Mouse (Mus musculus) ES-Bruce4 (cell line): ENCODE measurements around the gene 1810010H24Rik. TPM values are rescaled to one million over a fixed set of nuclear protein-coding genes. Genes with fewer than 3 reads are reported as not detected.

Source experiments
- H3K27ac ChIP-seq: 2 replicates; pipeline ENCODE4 v1.5.1; 2012; ENCODE audit warnings: low read length, inconsistent platforms; ENCODE audit not compliant: insufficient read depth
- H3K27me3 ChIP-seq: 2 replicates; pipeline ENCODE4 v1.6.1; 2012; ENCODE audit warnings: mild to moderate bottlenecking, low read length, inconsistent platforms; ENCODE audit not compliant: control insufficient read depth, poor library complexity, insufficient read depth, severe bottlenecking
- H3K36me3 ChIP-seq: 2 replicates; pipeline ENCODE4 v1.6.1; 2012; ENCODE audit warnings: inconsistent platforms, mild to moderate bottlenecking, low read length, moderate library complexity; ENCODE audit not compliant: control insufficient read depth, poor library complexity, insufficient read depth, severe bottlenecking
- H3K4me1 ChIP-seq: one replicate; pipeline ENCODE4 v1.8.1; 2011; ENCODE audit warnings: low read length; ENCODE audit not compliant: control insufficient read depth, insufficient read depth
- H3K4me3 ChIP-seq: 2 replicates; pipeline ENCODE4 v1.5.1; 2011; ENCODE audit warnings: low read depth, mild to moderate bottlenecking, low read length
- H3K9ac ChIP-seq: 2 replicates; pipeline ENCODE4 v1.6.1; 2012; ENCODE audit warnings: low read depth, mild to moderate bottlenecking, inconsistent platforms; ENCODE audit not compliant: poor library complexity, severe bottlenecking
- H3K9me3 ChIP-seq: replicated peaks from 2 replicates; pipeline ENCODE4 v1.6.1; 2012; ENCODE audit warnings: mild to moderate bottlenecking, low read length, inconsistent platforms; ENCODE audit not compliant: control insufficient read depth, poor library complexity, insufficient read depth, severe bottlenecking
- CTCF ChIP-seq: IDR thresholded peaks from one replicate; pipeline ENCODE4 v1.8.1; 2011; ENCODE audit warnings: low read depth, low read length
- EP300 ChIP-seq: IDR thresholded peaks from 2 replicates; pipeline ENCODE4 v1.6.1; 2011; ENCODE audit warnings: low read depth, low read length; ENCODE audit not compliant: insufficient read depth
- POLR2A ChIP-seq: IDR thresholded peaks from one replicate; pipeline ENCODE4 v1.8.1; 2011; ENCODE audit warnings: low read length; ENCODE audit not compliant: insufficient read depth
- polyA plus RNA-seq: library from polyadenylated mRNA; stranded (reverse); fragments of >200 nt; gene quantifications from 2 replicates; pipeline ENCODE4 v1.2.4, GENCODE M21; 2011; ENCODE audit warnings: low read depth; ENCODE audit not compliant: missing spikeins, insufficient read depth, insufficient read length

1810010H24Rik gene
- polyA plus RNA-seq, 1 experiment, result 1.4 TPM

DNA sequence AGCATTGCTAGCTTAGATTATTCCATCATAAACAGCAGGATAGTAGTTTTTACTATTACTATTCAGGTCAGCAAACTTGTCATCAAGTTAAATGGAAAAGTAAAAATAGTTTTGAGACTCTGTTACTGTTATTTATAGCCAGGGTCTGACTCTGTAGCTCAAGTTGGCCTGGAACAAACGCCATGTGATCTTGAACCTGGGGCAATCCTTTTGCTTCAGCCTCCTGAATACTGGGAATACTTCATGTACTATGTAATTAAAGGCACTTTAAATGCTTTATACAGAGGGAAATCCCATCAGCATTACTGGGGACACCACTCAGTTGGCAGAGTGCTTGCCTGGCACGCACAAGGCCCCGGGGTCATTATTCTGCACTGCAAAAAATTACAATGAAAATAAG lies 37.6 kb downstream of the 1810010H24Rik start:
- Histone ChIP-seq H3K4me3 (no peak overlapping the region), H3K36me3 (peaks cover 77% of the 10 kb centered on the region)

DNA sequence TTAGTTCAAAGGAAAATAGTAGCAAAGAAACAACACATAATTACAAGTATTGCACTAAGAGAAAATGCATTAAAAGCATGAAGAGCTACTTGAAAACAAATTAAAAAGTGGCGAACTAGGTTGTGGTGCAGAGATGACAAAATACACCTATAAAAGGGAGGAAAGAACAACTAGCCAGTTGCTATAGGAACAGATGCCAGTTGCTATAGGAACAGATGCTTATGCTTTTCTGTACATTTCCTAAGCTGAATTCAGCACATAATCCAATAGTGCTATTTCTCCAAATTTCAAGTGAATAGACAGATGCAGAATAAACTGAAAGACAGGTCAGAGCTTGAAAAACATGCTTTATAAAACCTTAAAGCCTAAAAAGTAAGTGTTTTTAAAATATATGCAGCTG lies 39.1 kb downstream of the 1810010H24Rik start:
- no peak overlapping the region for H3K9ac ChIP-seq
- peaks cover 69% of the 10 kb centered on the region for H3K36me3 ChIP-seq

More for the DNA sequence above, 37.6 kb downstream of the 1810010H24Rik start:
- Histone ChIP-seq H3K9ac (no peak overlapping the region), H3K27ac (no peak overlapping the region), H3K4me1 (no peaks in the 10 kb centered on the region), H3K27me3 (no peaks in the 10 kb centered on the region), H3K9me3 (no peaks in the 10 kb centered on the region)
- no peak for TF ChIP-seq POLR2A
- no peak for TF ChIP-seq EP300
- no peak for TF ChIP-seq CTCF

DNA sequence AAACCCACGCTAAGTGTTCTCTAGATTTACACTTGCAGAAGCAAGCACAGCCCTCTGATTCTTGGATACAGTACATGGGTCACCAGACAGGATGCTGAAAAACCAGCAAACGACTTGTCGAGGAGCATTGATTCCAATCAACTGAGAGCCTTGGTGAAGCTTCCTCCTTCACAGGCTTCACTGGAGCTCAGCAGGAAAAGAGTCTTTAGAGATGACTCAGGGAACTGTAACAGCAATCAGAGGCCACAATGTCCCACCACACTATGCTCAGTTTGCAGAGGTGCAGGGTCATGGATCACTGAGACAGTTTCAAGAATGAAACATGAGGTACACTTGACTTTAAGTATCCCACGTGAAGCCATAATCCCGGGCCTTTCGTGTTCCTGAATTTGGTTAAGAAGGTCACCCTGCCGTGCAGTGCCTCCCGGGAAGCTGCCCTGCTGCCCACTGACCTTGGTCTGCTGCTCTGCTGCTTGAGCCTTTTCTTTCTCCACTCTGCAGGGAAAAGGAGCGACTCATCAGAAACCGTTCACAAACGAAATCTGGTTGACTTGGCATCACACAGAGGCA lies 39.8 kb downstream of the 1810010H24Rik start:
- H3K27ac ChIP-seq, result no peak overlapping the region
- H3K4me3 ChIP-seq, result no peak overlapping the region
- no peaks in the 10 kb centered on the region for H3K9me3 ChIP-seq
- no peaks in the 10 kb centered on the region for H3K4me1 ChIP-seq
- no peaks in the 10 kb centered on the region for H3K27me3 ChIP-seq
- TF ChIP-seq EP300 (no peak), POLR2A (no peak), CTCF (no peak)
- peaks cover 65% of the 10 kb centered on the region for H3K36me3 ChIP-seq
- no peak overlapping the region for H3K9ac ChIP-seq

More for the DNA sequence above, 39.1 kb downstream of the 1810010H24Rik start:
- no peaks in the 10 kb centered on the region for H3K27me3 ChIP-seq
- H3K27ac ChIP-seq, result no peak overlapping the region
- TF ChIP-seq CTCF, result no peak
- no peak for TF ChIP-seq POLR2A
- no peak for TF ChIP-seq EP300
- no peak overlapping the region for H3K4me3 ChIP-seq
- no peaks in the 10 kb centered on the region for H3K9me3 ChIP-seq
- no peaks in the 10 kb centered on the region for H3K4me1 ChIP-seq

Other genes with a start within 250 kb of the 1810010H24Rik start
- 11.9 and 12.3 TPM in 2 replicates for gene Polg2, start 246.1 kb upstream of the 1810010H24Rik start, polyA plus RNA-seq
- gene Ddx5, start 236.5 kb upstream of the 1810010H24Rik start, polyA plus RNA-seq, result 910 and 946 TPM in 2 replicates
- gene Cep95, start 236.4 kb upstream of the 1810010H24Rik start, polyA plus RNA-seq, result 29.5 and 30.6 TPM in 2 replicates
- 50.1 and 50.2 TPM in 2 replicates for gene Smurf2, start 105.0 kb upstream of the 1810010H24Rik start, polyA plus RNA-seq
- 487 and 560 TPM in 2 replicates for gene Kpna2, start 26.1 kb upstream of the 1810010H24Rik start, polyA plus RNA-seq
- gene Bptf, start 106.4 kb downstream of the 1810010H24Rik start, polyA plus RNA-seq, result 101 and 108 TPM in 2 replicates
- 93.5 and 93.7 TPM in 2 replicates for gene Nol11, start 163.7 kb downstream of the 1810010H24Rik start, polyA plus RNA-seq